Mouse (Mus musculus) spleen, adult 18-20 months (tissue): ENCODE results near the gene Mex3a.
A peak's percentile ranks its signal among the peaks of the same experiment; 100 is the strongest.
"Not testable (repeated sequence)": the region's sequence is repeated elsewhere in the genome, so short reads cannot be mapped to it uniquely, and the experiment has no call there.

Source experiments
- DNase-seq, 2 experiments: peaks; one replicate each; pipeline ENCODE4 v3.0.0; 2022; ENCODE audit warnings: mixed read lengths in 2 of 2

The Mex3a gene

DNA sequence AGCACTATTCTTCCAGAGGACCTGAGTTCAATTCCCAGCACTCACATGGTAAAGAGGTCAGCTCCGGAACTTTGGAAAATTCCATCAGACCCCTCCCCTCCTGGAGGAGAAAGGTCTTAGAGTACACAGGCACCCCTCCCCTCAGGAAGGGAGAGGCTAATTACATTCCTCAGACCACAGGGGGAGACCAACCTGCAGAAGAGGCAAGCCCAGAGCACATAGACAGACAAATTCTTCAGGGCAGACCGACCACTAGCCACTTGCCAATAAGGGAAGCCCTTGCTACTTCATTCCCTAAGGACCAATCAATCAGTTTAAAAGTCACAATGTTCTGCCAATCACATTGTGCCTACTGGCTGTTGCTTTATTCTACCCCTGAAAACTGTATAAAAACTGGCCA lies 40.6 kb downstream of the Mex3a start:
- no peak for DNase-seq

DNA sequence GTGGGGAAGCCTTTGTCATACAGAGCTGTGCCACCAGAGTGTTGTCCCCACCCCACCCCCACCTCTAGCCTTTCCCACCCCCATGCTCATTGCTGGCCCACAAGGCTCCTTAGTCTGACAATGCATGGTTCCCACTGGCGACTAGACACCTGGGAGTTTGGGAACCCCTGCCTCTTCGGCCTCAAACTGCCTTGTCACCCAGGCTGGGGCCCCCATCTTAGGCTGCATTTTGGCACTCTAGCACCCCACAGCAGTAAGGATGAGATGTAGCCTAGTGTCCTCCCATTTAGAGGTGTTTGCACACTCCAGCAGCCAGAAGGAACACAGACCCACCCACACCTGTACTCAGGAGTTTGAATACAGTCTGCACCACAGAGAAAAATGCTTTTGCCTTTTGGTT lies 41.6 kb downstream of the Mex3a start:
- no peak for DNase-seq

DNA sequence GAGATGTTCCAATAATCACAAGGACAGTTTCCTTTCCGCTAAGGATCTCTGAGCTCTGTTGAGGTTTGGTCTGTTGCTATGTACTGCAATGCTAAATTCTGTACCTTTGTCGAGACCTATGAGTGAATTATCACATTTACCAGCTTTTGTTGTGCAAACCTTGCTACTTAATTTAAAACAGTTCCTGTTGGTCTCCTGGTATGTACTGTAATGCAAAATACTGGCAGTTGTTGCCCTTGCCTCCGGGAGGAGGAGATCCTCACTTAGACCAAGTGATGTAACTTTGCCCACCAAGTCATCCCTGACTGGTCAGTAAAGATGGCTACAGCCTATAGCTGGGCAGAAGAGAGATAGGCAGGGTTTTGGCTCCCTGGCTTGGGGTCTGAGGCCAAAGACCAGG lies 43.3 kb downstream of the Mex3a start, which contains the start of gene Ssr2:
Gene Ssr2, plus strand, starts transcription at position 337 of the 400 bp plus-strand sequence.
- no peak for DNase-seq

DNA sequence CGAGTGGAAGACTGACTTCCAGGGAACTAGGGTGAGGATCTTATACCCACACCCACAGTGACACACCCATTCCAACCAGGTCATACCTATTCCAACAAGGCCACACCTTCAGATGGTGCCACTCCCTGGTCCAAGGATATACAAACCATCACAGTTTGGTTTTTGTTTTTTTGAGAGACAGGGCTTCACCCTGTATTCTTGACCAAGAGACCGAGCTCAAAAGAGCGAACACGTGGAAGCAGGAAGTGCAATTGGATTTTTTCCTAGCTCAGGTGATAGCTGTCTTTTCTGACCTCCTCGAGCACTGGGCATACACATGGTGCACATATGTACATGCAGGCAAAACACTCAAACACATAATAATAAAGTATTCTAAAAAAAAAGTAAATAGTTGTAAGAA lies 45.7 kb downstream of the Mex3a start:
- not testable (repeated sequence) for DNase-seq

DNA sequence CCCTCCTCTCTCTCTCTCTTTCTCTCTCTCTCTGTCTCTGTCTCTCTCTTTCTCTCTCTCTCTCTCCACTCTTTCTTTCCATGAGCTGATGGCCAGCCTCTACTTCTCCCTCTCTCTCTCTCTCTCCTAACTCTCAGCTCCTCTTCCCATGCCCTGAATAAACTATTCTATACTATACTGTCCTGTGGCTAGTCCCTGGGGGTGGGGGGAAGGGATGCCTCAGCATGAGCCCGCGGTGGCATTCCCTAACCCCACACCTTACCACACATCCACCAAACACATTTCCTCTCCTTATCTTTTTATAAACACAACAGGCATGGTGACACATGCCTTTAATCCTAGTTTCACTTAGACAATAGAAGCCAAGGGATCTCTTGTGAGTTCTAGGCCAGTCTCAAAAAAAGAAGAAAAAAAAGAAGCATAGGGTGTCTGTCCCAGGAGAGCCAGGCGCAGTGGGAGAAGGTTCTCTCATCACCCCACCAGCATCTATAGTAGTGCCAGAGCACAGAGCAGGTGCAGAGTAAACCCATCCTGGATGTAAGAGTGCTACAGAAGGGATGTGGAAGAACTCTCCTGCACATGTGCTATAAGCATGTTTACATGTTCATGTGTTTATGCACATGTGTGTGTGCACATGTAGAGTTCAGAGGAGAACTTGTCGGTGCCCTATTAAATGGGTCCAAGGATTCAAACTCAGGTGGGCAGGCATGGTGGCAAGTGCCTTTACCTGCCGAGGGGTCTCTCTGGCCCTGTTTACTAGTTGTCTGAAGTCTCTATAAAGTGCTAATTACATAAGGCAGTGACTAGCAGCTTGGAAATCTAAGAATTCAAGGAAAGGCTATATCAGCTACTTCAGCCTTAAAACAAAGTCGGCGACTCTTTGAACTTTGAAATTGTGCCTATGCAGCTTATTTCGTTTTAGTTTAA lies 46.6 kb downstream of the Mex3a start:
- no peak for DNase-seq

DNA sequence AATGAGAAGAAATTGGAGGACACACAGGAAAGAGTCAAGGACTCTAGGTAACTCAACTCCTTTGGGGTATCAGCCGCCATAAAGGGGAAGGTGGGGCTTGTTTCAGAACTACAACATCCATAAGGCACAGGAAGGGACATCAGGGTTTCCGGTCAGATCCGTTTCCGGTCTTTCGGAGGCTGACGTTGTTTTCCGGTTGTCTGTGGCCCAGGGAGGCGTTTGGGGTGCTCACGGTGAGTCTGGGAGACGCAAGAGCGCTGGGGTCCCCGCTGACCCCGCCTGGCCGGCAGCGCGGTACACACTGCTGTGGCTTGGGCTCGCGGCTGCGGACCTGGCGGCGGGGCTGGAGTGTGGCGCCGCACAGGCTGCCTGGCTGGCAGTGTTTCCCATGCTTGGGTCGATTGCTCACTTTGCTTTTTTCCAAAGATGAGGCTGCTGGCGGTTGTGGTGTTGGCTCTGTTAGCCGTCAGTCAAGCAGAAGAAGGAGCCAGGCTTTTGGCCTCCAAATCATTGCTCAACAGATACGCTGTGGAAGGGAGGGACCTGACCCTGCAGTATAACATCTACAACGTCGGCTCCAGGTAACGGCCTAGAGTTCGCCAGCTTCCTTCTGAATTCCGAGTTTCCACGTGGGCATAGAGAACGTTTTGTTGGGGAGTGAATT lies 47.4 kb downstream of the Mex3a start:
- DNase-seq = peak; percentile 56 to 64

DNA sequence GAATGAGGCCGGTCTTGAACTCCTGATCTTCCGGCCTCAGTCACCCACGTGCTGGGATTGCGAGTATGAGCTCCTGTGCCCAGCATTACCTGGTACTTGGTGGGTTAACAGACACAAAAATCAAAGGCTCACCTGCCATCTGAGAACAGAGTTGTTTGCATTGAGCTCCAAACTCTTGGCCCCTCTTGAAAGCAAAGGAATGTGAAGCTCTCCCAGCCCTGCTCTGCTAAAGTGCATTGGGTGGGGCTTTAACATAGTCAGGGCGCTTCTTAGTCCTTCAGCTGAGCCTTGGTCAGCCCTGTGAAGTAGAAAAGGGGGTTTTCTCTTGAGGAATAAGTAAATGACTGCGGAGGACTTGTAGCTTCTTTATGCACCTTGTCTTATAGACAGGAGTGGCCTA lies 53.6 kb downstream of the Mex3a start:
- no peak for DNase-seq

DNA sequence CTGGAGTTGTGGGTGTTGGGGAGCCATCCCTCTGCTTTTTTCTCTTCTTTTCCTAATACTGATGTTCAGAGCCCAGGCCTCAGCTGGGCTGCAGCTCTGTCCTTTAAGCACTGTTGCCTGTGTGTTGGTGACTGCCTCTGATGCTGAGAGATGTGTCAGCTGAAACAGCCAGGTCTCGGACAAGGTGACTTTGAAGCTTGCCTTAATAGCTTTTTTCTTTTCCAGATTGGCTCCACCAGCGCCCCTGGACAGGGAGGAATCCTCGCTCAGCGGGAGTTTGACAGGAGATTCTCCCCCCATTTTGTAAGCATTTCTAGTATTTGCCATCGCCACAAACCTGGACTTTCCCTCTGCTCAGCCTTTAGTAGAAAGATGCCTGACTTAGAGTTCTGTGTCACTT lies 54.4 kb downstream of the Mex3a start:
- no peak for DNase-seq

DNA sequence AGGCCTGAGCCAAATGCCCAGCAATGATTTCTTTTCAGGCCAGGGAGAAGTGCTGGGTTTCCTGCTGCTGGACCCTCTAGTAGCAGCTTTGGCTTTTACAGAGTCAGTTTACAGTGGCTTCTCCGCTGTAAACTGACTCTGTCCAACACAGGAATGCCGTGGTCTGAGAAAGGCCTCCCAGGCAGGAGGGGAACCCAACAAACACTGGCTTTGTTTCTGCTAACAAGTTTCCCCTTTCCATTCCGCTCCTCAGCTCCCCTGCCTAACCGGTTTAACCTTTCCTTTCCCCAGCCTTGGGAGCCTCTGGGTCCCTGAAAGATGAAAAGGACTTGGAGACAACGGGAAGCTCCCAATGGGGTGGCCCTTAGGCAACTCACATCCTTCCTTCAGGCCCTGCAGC lies 58.1 kb downstream of the Mex3a start:
- no peak for DNase-seq
